Mouse (Mus musculus): ENCODE results near the gene Ptprf.

Ptprf gene

DNA sequence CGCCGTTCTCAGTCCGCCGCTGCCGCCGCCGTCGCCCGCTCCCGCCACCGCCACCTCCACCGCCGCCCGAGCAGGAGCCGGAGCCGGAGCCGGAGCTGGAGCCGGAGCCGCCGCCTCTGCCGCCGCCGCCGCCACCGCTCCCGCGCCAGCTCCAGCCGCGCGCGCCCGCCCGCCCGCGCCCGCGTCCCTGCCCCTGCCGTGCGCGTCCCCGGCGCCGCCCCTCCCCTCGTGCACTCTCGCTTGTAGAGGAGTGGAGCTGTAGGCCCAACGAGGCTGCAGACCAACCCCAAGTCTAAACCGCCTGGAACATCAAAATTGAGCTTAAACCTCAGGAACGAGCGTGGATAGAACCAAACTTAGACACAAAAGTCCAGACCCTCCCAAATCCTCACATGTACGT lies at the start of gene Ptprf:
Gene Ptprf, minus strand, starts transcription at position 175 of the 400 bp plus-strand sequence.
- peak; percentile 53 for DNase-seq

DNA sequence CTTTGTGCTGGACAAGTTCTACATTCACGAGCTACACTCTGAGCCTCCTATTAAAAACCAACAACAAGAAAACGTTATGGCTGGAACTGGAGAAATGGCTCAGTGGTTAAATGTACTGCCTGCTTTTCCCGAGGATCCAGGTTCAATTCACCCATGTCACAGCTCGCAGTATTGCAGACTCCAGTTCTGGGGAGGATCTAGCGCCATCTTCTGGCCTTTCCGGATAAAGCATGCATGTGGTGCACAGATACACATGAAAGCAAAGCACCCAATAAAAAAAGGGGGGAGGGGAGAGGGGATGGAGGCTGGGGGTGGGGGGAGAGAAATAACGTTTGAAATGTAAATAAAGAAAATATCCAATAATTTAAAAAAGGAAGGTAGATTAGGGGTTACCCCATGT lies 45.5 kb upstream of the Ptprf start:
- DNase-seq, result no peak

DNA sequence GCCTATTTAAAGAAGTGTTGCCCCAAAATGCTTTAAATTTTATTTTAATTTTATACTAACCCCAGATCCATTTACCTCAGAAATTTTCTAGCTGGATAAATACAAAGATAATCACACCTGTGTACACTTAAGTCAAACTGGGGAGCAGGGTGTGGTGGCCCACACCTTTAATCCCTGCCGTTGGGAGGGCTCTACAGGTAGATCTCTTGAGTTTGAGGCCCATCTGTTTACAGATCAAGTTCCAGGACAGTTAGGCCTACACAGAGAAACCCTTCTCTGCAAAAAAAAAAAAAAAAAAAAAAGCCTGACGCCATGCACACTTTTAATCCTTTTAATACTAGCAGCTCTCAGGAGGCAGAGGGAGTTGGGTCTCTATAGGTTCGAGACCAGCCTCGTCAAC lies 44.8 kb upstream of the Ptprf start:
- DNase-seq, result no peak

DNA sequence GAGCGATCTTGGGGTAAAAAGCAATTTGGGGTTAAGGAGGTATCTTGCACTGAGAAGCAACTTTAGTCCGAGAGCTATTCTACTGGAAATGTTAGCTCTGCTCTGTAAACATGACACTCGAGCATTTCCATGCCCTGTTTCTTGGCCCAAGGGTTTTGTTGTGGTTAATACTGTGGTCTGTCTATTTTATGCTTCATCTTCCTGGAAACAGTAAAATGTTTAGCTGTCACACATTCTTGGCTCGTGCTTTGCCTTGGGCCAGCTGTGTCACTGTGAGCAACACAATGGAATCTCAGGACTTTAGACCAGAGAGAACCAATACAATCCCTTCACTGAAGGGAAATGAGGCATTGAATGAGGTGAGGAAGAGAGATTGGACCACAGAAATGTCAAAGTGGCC lies 40.6 kb upstream of the Ptprf start:
- DNase-seq, result no peak

DNA sequence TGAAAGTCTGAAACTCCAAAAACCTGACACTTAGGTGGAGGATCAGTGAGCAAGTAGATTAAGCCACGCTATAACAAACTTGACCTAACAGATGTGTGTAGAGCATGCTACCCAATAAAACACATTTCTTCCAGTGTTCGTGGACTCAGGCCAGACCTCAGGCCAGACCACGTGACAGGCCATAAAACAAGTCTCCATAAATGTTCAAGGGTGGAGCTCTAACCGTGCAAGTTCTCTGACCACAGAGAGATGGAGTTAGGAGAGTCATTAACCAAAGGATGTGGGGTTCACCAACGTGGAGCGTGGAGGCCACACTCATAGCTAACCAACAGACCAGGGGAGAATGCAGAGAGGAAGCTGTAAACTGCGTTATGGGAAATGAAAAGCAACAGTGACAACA lies 35.3 kb upstream of the Ptprf start:
- no peak for DNase-seq

DNA sequence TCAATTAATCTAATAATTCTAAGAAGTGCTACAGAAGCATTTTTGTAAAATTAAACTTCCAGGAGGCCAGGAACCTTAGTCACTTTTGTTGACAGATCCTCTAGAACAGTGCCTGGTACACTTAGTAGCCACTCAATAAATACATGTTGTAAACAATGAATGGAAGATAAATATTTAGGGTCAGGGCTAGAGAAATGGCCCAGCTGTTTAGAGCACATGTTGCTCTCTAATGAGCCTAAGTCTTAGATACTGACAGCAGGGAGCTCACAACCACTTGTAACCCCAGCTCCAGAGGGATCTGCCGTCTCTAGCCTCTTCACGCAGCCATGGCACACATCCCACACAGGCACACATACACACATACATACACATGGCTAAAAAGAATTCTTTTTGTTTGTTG lies 29.4 kb upstream of the Ptprf start:
- no peak for DNase-seq

DNA sequence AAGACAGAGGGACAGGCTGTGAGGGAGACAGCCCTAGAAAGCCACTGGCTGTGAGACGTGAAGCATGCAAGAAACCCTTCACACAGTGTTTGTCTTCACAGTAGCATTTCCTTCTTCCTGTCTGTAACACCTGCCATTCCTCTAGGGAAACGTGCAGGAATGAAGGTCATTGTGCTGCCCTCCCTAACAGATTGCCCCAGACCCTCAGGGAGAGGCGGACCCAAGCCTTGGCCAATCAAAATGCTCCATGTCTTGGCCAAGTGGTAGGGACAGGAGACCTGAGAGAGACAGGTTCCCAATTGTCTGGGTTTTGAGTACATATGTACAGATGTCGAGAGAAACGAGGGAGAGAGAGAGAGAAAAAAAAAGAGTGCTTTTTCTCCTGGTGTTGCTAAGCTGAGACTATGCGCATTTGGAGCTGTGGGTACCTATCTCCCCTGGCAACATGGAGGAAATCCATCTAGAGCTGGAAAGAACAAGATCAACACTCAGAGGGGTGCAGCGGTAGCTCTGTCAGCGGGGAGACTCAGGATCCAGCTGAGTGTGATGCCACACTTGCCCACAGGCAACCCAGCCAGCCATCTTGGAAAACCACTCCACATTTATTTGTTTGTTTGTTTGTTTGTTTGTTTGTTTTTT lies 28.6 kb upstream of the Ptprf start:
- DNase-seq, result no peak

DNA sequence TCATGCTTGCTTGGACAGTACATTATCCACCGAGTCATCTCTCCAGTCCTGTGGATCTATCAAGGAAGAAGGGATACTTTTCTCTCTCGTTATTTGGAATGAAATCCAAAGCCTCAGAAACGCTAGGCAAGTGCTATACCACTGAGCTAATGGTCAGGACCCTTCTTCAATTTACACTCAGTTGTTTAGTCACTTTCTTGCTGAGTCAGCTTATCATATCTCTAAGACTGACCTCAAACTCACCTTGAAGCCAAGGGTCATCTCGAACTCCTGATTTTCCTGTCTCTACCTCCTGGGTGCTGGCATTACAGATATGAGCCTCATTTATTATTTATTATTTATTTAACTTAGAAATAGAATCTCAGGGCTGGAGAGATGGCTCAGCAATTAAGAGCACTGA lies 25.5 kb upstream of the Ptprf start:
- no peak for DNase-seq

DNA sequence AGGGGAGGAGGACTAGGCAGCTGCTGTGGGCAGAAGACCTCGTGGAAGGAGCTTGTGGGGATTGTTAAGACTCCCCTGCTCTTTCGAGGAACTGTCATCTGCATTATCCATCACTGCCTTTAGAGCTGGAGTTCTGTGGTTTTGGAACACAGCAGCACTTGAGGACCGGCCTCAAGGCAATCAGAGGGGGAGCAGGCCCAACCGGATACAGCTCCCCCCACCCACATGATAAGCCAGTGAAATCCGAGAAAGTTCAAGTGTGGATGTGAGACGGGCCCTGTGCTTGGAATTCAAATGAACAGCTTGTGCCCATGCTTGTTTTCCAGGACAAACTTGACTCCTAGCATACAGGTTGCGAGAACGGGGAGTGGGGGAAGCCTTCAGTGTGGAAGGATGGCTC lies 24.1 kb upstream of the Ptprf start:
- DNase-seq, result no peak

DNA sequence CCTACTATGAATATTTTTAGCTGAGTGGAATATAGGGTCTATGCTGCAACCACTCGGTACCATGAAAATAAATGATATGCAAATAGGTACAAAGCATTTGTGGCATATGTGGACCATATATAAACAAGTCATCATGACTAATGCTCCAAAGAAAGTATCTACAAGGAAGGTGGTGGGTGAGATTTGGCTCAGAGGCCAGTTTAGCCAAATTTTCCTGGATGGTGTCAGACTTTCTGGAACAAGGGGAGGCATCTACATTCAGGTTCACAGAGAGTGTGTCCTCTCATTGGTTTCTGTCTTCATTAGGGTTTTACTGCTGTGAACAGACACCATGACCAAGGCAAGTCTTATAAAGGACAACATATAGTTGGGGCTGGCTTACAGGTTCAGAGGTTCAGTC lies 19.3 kb upstream of the Ptprf start:
- no peak for DNase-seq

DNA sequence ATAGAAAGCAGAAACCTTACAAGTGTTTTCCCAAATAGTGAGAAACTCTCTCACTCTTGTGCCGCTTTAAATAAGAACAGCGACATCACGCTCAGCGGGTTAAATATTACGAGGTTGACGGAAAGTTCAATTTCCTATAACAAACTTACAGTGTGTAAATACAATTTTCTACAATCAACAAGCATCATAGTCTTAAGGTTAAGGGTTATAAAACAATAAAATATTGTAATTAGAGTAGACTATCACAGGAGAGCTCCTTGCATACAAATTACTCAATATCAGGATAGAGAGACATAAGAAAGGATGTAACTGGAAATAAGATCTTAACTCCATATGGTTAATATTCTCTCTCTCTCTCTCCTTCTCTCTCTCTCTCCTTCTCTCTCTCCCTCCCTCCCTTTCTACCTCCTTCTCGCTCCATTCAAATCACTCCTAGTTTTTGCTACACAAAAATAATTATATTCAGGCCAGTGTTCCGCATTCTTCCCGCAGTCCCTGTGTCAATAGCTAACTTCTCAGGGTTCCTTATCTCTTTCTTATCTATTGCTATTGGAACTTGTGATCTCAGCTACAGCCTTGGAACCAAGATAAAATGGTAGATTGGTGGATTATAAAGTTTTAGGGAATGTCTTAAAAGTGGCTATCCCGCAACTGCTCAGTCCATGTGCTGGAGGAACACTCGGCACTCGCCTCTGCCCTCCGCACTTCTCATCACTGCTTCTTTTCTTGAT lies 16.5 kb upstream of the Ptprf start:
- DNase-seq, result no peak

DNA sequence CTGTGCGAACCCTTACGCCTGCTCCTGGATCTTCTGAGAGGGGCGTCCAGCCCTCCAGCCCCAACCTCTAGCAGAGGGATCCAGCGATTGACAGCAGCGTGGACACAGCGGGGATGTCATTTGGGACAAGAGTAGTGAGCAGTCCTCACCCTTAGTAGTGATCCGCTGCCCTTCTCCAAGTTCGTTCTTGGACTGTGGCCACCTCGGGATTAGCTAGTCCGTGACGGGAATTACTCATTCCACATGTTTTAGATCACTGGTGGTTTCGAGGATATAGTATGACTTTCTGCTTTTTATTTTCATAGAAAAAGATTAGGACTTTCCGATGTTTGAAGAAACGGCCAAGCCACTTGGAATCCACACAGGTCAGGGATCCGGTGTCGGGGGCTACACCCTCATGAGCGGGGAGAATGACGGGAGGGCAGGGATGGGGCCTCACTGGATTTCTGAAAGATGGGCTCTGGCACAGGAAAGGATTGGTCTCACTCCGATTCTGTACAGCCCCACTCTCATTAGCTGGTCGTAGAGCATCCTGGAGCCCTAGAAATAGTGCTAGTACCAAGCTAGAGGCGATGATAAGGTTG lies 15.0 kb upstream of the Ptprf start:
- no peak for DNase-seq

DNA sequence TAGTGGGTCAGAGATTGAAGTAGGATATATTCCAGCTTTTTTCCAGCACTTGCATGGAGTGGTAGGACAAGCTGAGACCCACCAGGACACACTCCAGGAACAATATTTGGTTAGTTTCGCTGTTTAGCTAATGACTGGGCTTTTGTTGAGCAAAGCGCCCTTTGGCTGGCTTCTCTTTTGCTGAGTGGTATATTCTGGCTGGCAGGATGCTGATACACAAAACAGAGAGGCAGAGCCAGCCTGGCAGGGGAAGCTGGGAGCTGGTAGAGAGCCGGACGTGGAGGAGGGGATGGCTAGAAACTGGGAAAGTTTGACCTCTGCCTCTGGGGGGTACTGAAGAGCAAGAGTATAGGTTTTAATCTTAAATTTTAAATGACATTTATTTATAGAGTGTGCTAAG lies 13.8 kb upstream of the Ptprf start:
- DNase-seq, result no peak

DNA sequence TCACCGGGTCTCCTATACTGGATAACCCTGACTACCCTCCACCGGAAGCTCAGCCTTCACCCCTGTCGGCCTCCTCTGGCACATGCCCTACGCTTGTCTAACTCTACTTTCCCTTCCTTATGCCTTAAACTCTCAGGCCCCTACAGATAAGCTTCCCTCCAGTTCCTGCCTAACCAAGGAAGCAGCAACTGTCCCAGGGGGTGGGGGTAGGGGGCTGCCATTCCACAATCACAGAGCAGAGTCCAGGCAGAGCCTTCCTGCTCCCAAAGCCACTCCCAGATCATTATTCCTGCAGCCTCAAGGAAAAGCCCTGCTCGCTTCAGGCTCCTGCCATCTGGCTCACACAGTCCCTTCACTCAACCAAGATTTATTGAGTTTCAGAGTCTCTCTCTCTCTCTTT lies 6.6 kb upstream of the Ptprf start:
- no peak for DNase-seq

DNA sequence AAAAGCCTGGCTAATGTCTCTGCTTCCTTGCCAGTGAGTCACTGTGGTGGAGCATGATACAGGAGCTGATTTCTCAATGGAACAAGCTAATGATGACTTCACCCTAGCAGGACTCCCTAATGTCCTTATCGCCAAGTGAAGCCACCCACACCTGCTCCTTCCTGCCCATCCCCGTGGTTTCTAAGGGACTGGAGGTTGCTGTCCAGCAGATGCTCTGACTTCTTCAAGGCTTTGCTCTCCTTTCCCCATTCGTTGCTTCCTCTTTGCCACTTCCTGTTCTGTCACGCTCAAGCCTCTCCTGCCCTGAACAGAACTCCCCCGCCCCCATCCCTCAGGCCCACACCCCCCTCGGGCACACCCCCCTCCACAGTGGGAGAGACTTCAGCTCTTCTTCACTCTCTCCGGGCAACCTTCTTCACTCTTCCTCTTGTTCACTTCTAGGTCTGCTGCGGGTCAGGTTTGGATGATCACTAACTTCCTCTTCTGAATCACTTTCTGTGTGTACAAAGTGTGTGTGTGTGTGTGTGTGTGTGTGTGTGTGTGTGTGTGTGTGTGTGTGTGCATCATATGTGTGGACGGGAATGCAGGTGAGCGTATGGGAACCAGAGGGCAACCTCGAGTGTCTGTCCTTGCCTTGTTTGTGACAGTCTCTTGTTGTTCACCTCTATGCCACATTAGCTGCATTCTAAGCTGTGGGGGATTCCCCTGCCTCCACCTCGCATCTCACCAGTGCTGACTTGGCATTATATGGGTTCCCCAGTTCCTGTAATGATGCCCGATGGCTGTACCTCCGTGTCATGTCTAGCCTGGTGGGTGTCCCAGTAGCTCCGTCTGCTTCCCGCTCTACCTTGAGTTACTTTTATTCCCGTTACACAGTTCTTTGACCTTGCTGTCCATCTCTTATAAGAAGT lies 4.7 kb upstream of the Ptprf start:
- no peak for DNase-seq

DNA sequence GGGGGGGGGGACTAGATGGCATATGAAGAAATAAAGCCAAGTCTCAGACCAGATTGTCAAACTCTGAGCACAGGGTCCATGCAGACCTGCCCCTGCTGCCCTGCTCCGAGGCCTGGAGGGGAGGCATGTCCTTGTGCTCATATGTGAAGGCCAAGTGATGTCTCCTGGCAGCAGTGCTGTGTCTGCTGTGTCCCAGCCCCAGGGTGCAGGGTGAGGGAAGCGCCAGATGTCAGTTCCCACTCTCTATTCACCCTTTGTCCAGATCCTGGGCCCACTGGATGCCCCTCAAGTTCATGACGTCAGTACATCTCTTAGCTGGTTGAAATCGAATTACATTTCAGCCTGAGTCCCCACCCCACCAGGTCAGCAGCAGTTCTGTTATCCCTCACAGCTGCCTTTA lies 3.6 kb upstream of the Ptprf start:
- no peak for DNase-seq

DNA sequence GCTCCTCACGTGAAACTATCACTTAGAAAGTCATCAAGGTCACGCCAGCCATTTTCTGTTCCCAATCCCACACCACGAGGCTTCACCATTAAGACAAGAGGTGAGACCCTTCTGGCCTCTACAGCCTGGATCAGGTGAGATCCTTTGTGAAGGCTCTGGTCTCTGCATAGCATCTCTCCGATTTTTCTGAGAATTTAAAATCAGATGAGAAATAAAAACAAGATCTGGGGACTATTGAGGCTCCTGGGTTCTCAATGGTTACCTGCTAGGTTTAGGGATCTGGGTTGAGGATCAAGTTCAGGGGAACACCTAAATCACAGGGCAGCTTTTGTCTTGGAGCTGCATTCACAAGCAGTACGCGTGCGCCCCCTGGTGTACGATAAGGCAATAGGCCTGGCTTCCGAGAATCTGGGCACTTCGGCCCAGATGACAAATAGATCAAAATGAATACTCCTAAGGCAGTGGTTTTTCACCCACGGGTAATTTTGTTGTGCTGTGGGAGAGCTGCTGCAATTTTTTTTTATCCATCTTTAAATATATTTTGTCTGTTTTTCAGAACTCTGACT lies 1.6 kb upstream of the Ptprf start:
- peak; percentile 64 for DNase-seq

DNA sequence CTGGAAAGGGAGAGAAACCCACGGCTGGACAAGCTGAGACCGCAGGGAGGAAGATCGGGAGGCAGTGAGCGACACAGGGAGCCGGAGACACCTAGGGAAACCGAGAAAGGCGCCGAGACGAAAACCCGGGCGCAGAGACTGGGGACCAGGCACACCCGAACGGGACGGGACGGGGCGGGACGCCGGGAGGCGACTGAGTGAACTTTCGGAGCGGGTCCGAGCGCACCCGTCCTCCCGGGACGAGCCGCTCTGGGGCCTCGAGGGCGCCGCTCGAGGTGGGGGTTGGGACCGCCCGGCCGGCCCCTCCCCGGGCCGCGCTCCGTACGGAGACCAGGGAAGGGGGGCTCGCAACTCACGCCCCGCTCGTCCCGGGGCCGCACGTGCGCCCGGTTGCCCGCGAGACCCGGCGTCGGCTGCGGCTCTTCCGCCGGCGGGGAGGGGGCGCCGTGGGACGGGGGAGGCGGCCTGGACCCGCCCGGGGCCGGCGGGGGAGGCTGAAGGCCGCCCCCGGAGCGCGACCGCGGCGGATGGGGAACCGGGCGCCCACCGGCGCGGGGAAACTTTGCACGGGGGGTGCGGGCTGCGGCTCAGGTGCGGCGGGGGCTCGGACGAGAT lies 682 bp downstream of the Ptprf start:
- DNase-seq, result no peak

DNA sequence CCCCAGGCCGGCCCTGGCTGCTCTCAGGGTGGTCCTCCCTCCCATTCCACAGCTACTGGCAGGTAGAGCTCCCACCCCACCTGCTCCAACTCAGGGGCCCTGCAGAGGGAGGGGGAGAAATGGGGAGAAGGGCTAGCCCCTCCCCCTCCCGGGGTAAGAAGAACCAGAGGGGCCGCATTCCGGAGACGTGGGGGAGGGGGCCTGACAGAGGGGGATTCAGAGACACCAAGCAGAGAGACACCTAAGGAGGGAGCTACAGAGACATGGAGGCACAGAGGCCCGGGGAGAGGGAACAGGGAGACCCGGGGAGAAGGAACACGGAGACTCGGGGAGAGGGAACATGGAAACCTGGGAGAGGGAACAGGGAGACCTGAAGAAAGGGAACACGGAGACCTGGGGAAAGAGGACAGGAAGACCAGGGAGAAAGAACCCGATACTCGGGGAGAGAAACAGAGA lies 1.2 kb downstream of the Ptprf start:
- DNase-seq, result peak; percentile 18

DNA sequence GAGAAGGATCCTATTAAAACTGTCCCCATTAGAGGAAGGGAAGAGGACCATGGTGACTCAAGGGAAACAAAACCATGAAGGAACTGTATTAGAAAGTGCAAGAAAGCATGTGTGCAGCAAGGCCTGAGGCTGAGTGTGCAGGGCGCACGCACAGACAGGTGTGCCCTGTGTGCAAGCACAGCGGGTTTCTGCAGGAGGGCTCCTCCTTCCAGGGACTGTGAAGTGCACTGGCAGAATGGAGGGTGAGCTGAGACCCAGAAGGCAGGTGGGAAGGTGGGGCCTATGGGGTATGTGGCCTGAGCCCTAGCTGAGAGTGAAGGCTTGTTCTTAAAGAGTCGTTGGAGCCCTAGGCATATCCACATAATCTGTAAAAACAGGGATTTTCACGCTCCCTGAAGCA lies 1.9 kb downstream of the Ptprf start:
- no peak for DNase-seq

DNA sequence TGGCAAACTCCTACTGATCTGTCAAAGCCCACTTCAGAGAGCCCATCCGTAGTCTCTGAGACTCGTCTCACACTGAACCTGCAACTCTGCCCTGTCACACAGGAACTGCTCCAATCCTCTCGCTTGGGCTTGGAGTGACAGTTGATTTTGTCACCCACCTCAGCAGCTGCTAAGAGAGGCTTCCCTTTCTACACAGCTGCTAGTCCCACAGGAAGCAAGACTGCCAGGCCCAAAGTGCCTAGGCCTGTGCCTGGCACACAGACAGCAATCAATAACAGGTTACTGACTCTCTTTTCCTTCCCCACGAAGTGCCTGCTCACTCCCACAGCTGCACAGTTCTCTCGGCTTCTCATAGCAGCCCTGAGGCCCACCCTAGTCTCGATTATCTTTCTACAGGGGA lies 2.7 kb downstream of the Ptprf start:
- DNase-seq, result no peak

DNA sequence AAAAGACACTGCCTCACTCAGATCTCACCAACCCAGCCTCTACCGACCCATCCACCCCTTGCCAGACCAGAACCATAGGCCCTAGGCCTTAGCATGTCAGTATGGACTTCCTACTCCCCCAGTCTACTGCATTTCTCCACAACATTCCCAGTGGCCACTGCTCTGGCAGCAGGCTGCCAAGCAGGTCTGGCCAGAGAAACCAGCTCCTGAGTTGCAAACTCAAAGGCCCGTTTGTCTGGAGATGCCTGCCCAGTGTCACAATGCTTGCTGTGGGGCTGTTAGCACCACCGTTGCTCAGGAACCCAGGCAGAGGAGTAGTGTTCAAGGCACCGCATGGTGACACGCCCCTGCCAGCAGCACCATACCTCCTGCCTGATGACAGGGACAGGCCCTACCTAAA lies 5.0 kb downstream of the Ptprf start:
- no peak for DNase-seq

DNA sequence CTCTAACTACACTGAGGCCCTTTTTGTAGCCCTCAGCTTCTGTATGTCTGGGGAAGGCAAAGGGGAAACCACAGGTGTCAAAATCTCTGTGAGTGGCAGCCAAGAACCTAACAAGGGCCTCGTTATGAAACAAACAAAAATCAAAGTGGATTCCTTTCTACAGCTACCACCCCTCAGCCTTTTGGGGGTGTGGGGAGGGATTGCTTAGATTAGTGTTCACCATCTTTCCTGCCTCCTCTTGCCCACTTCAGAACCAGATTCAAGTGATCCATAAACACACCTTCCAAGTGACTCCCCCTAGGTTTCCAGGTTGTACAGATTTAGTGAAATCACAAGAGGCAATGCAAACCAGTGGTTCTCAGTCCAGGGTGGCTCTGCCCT lies 9.0 kb downstream of the Ptprf start:
- no peak for DNase-seq

All from cerebellum, adult 11-12 months (tissue).